Mouse (Mus musculus) E14TG2a.4 (cell line): ENCODE measurements around the gene Ddb1.

Source experiments
- CTCF ChIP-seq: conservative IDR thresholded peaks from 2 replicates; pipeline ENCODE4 v1.5.1; 2014; ENCODE audit warnings: low read length
- NANOG ChIP-seq: IDR thresholded peaks from 2 replicates; pipeline ENCODE4 v1.6.1; 2014; ENCODE audit warnings: borderline replicate concordance, low read length, mixed read lengths
- POU5F1 ChIP-seq: IDR thresholded peaks from 2 replicates; pipeline ENCODE4 v1.6.1; 2014; ENCODE audit warnings: low read length, borderline replicate concordance

DNA sequence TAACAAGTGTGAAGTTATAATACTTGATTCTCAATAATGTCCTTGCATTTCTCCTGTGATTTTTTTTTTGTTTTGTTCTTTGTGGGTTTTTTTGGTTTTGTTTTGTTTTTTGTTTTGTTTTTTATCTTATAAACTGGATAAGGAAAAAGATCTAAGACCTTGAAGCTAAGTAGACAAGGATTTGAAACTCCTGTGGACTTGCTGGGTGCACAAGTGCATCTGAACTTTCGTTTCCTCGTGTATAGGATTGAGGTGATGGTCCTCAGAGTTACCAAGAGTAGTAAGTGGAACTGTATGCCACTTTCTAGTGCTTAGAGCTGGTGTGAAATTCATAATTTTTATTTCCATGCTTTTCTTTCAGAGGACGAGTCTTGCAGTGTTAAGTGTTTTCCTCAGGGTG is 25.0 kb upstream of the Ddb1 start:
- TF ChIP-seq CTCF = no peak
- no peak for TF ChIP-seq POU5F1
- TF ChIP-seq NANOG = no peak
